Mouse (Mus musculus) megakaryocyte-erythroid progenitor cell, adult 5-6 weeks (primary cell): ENCODE data around the gene Scyl1. TPM values are rescaled to one million over a fixed set of nuclear protein-coding genes. Genes with fewer than 3 reads are reported as not detected.

ENCODE experiments used
- ATAC-seq: replicated peaks from 2 replicates; pipeline ENCODE4 v1.8.0; 2016; ENCODE audit warnings: mild to moderate bottlenecking, inconsistent platforms; ENCODE audit not compliant: severe bottlenecking, poor library complexity, low FRiP score, low TSS enrichment
- total RNA-seq, 2 experiments: library from RNA; stranded (forward) in 1 of 2; stranded (reverse) in 1 of 2; fragments of 200-1000, 215-1000 nt in 1 of 2; fragments of >200 nt in 1 of 2; fragmentation: Nextera tagmentation in 1 of 2; gene quantifications; 2 replicates each; pipeline ENCODE4 v1.2.3; 2014 to 2017

Gene Scyl1
- total RNA-seq, 2 experiments from 2014 or later: 23.1 to 43.4 TPM

GRCm38 (mm10) chr19:5803881-5804279, 32.7 kb upstream of the Scyl1 start:
- ATAC-seq: no peak

- peak; percentile 64 for ATAC-seq
These were observed 32.0 kb upstream of the Scyl1 start for GRCm38 (mm10) chr19:5803041-5803880.

DNA sequence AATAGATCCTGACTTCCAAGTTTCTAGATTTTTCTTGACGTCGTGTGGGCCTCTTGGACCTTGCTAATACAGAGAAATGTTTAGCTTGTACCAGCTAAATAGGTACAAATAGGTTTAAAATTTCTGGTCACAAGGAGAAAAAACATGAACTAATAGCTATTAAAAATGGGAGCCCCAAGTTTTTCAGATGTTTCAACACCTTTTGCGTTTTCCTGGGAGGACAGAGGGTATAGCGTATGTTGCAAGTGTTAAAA, 31.5 kb upstream of the Scyl1 start:
- no peak for ATAC-seq

DNA sequence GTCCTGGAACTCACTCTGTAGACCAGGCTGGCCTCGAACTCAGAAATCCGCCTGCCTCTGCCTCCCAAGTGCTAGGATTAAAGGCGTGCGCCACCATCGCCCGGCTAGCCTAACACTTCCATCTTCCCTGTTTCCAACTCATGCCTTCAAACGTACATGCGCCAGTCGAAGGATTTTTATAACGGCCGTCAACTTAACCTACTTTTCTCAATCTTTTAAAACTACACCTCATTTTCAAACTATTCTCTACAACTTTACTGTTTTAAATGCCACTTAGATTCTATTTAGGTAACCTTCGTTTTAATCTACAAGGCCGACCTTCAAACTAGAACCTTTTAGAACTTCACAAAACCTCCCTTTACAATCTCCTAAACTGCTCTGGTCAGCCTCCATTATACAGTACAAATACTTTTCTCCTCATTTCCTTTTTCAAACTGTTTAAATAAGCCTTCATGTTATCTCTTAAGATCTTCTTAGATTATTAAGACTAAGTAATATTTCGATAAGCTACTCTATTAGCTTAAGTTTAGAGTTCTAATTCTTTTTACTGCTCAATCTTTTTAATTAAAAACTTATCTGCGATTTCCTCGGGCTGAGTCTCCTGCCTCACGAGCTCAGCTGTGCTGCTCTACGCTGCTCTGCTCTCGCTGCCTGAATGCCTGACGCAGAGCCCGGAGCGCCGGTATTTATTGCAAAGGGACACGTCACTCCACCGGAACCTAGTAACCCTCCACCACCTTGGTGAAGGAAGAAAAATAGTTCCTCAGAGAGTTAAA, 31.0 kb upstream of the Scyl1 start:
- peak; percentile 43 for ATAC-seq

- no peak for ATAC-seq
These were observed 30.3 kb upstream of the Scyl1 start for GRCm38 (mm10) chr19:5801432-5801964.

DNA sequence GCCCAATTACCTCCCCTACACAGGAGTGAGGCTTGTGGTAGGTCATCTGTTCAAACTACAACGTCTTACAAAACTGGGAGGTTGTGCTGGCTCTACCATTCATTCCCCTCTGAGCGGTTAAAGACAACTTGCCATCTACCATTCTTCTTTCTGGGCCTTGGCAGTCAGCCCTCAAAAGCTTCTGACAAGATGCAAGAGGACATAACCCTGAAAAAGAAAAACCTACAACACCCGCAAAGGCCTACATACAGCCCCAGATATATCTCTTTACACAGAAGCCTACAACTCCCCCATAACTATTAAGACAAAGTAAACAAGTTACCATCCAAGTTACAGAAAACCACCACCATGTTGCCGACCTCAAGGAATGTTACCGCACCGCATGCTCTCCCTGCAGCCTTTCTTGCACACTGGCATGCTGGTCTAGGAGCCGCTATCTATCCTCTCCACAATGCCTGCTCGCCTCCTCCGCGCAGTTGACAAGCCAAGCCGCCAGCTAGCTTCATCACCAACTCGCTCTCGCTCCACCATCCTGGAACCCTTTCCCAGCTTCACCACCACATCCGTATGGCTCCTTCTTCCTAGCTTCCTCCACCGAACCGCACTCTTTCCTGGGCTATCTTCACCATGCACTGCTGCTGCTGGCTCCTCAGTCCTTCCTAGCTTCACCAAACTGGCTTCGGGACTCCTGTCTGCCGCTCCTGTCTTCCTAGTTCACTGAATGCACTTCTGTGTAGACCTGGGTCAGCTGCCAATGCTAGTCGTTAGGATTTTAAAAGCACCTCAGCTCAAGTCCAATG, 29.6 kb upstream of the Scyl1 start:
- ATAC-seq: no peak

DNA sequence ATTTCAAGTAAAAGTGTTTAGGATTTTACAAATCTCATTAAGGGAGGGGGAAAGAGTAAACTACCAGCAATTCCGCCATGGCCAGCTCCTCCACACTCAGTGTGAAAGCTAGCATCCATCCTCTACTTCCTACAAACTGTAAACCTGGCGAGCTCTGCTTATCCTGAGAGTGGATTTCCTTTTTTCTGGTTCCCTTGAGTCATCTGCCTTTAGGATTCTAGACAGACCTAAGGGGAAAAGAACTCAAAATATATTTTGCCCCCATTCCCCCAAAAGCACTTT, 29.1 kb upstream of the Scyl1 start:
- no peak for ATAC-seq

- ATAC-seq: no peak
These were observed 28.5 kb upstream of the Scyl1 start for GRCm38 (mm10) chr19:5799566-5800349.

- peak; percentile 37 for ATAC-seq
These were observed 27.7 kb upstream of the Scyl1 start for GRCm38 (mm10) chr19:5798700-5799479.

DNA sequence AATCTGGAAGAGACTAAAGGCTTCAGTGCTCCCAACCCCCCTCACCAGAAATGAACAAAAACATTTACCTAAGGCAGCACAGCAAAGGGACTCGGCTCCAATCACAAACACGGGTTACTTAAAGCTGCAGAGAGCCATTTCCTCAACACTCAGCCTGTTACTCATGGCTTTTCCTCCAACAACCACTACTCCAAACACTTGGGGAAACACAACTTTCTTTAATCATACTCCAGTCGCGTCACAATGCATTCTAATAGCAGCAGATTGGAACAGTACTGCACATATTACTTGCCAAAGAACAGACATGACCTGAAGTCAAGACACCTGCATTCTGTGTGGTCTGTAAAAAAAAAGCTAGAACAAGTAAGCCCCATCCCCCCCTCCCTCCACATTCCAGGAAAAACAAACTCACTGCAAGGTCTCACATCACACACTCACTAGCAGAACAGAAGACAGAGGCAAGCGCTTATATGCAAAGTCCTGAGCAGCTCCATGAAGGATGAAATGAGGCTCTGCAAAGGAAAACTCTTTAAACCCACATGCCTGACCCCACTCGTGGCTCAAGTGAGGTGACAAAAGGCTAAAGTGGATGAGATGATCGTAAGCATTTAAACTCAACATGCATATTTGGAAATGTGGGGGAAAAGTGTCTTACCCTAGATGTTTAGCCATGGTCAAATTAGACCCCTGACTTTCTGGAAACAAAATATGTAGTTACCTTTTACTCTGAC, 26.3 kb upstream of the Scyl1 start:
- ATAC-seq: no peak

- ATAC-seq: no peak
These were observed 25.4 kb upstream of the Scyl1 start for GRCm38 (mm10) chr19:5796573-5797111.

DNA sequence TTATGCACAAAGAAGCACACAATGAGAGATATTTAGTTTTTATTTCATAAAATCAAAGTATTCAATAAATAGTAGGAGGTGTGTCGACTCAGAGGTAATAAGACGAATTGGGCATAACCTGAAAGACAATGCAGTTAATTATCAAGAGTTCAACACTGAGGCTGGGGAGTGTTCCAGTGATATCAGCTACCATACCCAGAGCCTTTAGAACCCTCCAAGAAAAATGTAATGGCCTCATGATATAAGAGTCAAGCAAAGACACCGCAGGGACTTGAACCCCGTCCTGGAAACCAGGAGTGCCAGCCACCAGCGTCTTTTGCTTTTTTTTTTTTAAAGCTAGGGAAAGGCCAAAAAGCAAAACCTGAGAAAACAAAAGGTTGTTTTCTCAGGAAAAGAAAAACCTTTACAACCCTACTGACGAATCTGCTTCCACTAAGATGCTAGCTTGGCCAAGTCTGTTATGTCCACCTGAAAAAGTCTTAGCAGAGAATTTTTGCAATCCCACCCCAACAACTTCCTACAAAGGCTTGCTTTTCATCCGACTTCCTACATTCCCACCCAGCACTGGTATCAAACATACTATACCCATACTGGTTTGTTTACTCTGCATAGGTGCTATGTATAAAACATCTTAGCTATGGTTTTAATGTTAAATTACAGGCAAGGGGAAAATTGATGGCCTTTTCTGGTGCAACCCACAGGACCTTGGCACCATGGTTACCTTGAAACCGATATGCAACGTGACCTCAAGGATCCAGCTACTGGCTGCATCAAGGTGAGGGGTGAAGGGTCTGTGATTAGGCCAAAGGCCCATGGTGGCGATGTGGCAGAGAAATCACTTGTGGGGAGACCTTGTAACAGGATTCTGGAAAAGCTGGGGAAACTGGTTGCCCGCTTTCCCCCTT, 24.7 kb upstream of the Scyl1 start:
- no peak for ATAC-seq

GRCm38 (mm10) chr19:5794771-5795576, 23.8 kb upstream of the Scyl1 start:
- peak; percentile 27; the same call in 1 of the 2 replicates for ATAC-seq

- 0 out of 2 replicates have a peak, but pooled peaks have one; percentile 9 for ATAC-seq
These were observed 22.9 kb upstream of the Scyl1 start for GRCm38 (mm10) chr19:5793917-5794770.

DNA sequence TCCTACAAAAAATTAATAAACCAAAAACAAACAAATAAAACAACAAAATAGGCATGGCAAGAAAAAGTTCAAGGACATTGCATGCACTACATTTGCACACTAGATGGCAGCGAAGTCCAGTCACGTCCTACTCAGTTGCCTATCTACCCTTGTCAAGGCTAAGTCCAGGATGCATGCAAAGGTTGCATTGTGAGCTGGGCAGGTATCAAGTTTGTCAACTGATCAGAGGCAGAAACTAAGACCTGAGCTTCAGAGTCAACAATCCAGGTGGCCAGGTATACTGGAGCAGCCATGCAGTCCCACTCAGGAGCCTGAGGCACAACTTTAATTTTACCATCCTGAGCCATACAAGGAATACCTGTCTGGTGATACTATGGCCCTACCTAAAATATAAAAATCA, 21.9 kb upstream of the Scyl1 start:
- peak; percentile 76 for ATAC-seq
